Comparison of ENCODE assay signal across 19 mouse cellular contexts in the genomic region with DNA sequence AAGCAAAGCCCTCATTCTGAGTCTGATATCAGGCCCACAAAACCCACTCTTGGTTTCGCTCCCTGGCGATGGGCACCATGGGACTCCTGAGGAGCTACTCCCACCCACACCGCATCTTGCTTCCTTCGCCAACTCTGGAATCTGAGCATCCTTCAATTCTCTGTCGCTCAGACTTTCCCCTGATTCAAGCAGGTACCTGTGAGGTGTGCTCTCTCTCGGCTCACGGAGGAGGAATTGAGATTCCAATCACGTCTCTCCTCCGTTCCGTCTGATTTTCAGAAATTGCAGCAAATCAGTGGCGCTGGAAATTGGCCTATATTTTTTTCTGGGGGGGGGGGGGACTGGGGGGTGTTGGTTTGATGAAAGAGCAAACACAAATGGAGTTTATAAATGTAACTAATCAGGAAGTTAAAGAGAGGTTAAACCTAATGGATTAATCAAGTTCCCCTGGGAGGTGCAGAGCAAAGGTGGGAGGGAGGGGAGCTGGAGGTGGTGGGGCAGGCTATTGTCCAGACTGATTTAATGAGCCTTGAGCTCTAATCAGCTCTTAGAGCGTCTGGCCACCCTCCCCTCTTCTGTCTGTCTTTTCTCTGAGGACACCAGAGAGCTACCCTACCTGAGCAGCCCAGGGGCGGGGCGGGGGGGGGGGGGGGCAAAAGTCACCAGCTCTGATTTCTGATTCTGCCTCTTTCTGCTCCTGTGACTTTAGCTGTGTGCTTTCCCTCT. TPM values are rescaled to one million over a fixed set of nuclear protein-coding genes. Genes with fewer than 3 reads are reported as not detected.
DNase-seq lines count a peak whose midpoint lies in the region; ATAC-seq lines count a peak whose summit lies in the region.
"Had no signal": no experiment of that assay in that cellular context is flagged by ENCODE, and none has a peak within 500 bp of the region (broad histone marks: within the 10 kb centered on the region; RNA-seq: fewer than 3 reads in every experiment).

No protein-coding gene starts in this region.

- H3K4me3 ChIP-seq in kidney, embryonic 15.5 days (replicated peaks): no peak overlapping the region
- H3K4me3 ChIP-seq in hindbrain, embryonic 12.5 days: no peak overlapping the region
- no peak overlapping the region for H3K4me3 ChIP-seq in midbrain, embryonic 12.5 days
- H3K4me3 ChIP-seq: erythroblast, embryonic 14.5 days; neural tube, embryonic 12.5 days had no signal

- H3K36me3 ChIP-seq in kidney, embryonic 15.5 days: no peaks in the 10 kb centered on the region
- no peaks in the 10 kb centered on the region for H3K36me3 ChIP-seq in hindbrain, embryonic 12.5 days
- no peaks in the 10 kb centered on the region for H3K36me3 ChIP-seq in midbrain, embryonic 12.5 days
- H3K36me3 ChIP-seq: G1E; neural tube, embryonic 12.5 days had no signal

- H3K9ac ChIP-seq in kidney, embryonic 15.5 days: no peak overlapping the region
- 0 out of 2 replicates have a peak overlapping the region, but pooled peaks have one; percentile 1 for H3K9ac ChIP-seq in hindbrain, embryonic 12.5 days
- H3K9ac ChIP-seq in midbrain, embryonic 12.5 days (replicated peaks): no peak overlapping the region
- H3K9ac ChIP-seq: liver, postnatal 0 days; neural tube, embryonic 12.5 days had no signal

- no peaks in the 10 kb centered on the region for H3K9me3 ChIP-seq in kidney, embryonic 15.5 days (replicated peaks)
- 0 out of 2 replicates have a peak, but pooled peaks cover 3% of the 10 kb centered on the region for H3K9me3 ChIP-seq in hindbrain, embryonic 12.5 days (replicated peaks)
- no peaks in the 10 kb centered on the region for H3K9me3 ChIP-seq in midbrain, embryonic 12.5 days
- H3K9me3 ChIP-seq: neural tube, embryonic 12.5 days had no signal

- no peak overlapping the region for H3K4me2 ChIP-seq in kidney, embryonic 15.5 days
- H3K4me2 ChIP-seq in hindbrain, embryonic 12.5 days (replicated peaks): peak overlapping the region; percentile 24
- peak overlapping the region; percentile 28 for H3K4me2 ChIP-seq in midbrain, embryonic 12.5 days (replicated peaks)
- H3K4me2 ChIP-seq: neural tube, embryonic 12.5 days had no signal

- no peaks in the 10 kb centered on the region for H3K27me3 ChIP-seq in kidney, embryonic 15.5 days
- H3K27me3 ChIP-seq in hindbrain, embryonic 12.5 days: peaks cover 6% of the 10 kb centered on the region; the same call in 1 of the 2 replicates
- peaks cover 25% of the 10 kb centered on the region for H3K27me3 ChIP-seq in midbrain, embryonic 12.5 days
- H3K27me3 ChIP-seq: neural tube, embryonic 12.5 days had no signal

- no peak for DNase-seq in kidney, adult 11 months
- DNase-seq in retina, postnatal 1 day: peak; percentile 76
- DNase-seq in adrenal gland, postnatal 10 days: no peak
- no peak for DNase-seq in gastrocnemius, postnatal 4 days (ENCODE audit: low spot score in 2 of 2)
- DNase-seq: cerebellum, adult 9-11 months; heart, postnatal 4 days; kidney, postnatal 25 days; layer of hippocampus, adult 9-11 months; liver, postnatal 0 days; lung, postnatal 14 days; right cerebral cortex, postnatal 4 days; thymus, postnatal 36 days had no signal

- WGBS in kidney, embryonic 15.5 days: 21% methylated on average over 14 of the region's 14 CpGs
- WGBS in hindbrain, embryonic 12.5 days: 22% methylated on average over 12 of the region's 14 CpGs
- 11% methylated on average over 14 of the region's 14 CpGs for WGBS in midbrain, embryonic 12.5 days

- ATAC-seq in kidney, embryonic 15.5 days (replicated peaks; ENCODE audit: low FRiP score): 0 out of 2 replicates have a peak, but pooled peaks have one; percentile 54
- 0 out of 2 replicates have a peak, but pooled peaks have one; percentile 43 for ATAC-seq in hindbrain, embryonic 12.5 days (ENCODE audit: low FRiP score)
- peak; percentile 38; the same call in 1 of the 2 replicates for ATAC-seq in midbrain, embryonic 12.5 days (ENCODE audit: low FRiP score, low read depth)
- ATAC-seq: intestine, postnatal 0 days; liver, postnatal 0 days had no signal

- no peak overlapping the region for H3K27ac ChIP-seq in kidney, embryonic 15.5 days
- no peak overlapping the region for H3K27ac ChIP-seq in hindbrain, embryonic 12.5 days
- no peak overlapping the region for H3K27ac ChIP-seq in midbrain, embryonic 12.5 days (replicated peaks)
- H3K27ac ChIP-seq: neural tube, embryonic 12.5 days had no signal

- peaks cover 8% of the 10 kb centered on the region; the same call in 1 of the 2 replicates for H3K4me1 ChIP-seq in kidney, embryonic 15.5 days
- H3K4me1 ChIP-seq in hindbrain, embryonic 12.5 days: peaks cover 7% of the 10 kb centered on the region
- peaks cover 10% of the 10 kb centered on the region for H3K4me1 ChIP-seq in midbrain, embryonic 12.5 days

RNA-seq across cellular contexts. Expression of gene Ccdc60, which starts 53.6 kb away (rescaled TPM):
- 0.62 and 0.74 TPM in 2 replicates for polyA plus RNA-seq in kidney, embryonic 15.5 days (2015; fragmentation: Nextera tagmentation; extraction: Ambion mirVana)
- polyA plus RNA-seq in hindbrain, embryonic 12.5 days (2016; fragmentation: Nextera tagmentation; extraction: Ambion mirVana): 2.4 and 2.8 TPM in 2 replicates
- 2.2 and 2.4 TPM in 2 replicates for polyA plus RNA-seq in midbrain, embryonic 12.5 days (2016; fragmentation: Nextera tagmentation; extraction: Ambion mirVana)
- total RNA-seq in adrenal gland, postnatal 10 days (2021): under 1 TPM in 1 of 2 experiments, not detected in 1; 0.09 TPM
- total RNA-seq in gastrocnemius, postnatal 4 days (2021): under 1 TPM in 1 of 2 experiments, not detected in 1; 0.08 TPM
- total RNA-seq: G1E had no signal
- polyA plus RNA-seq: erythroblast, embryonic 14.5 days; G1E; liver, postnatal 0 days had no signal
